Mouse (Mus musculus) forebrain, embryonic 13.5 days (tissue): ENCODE data around the gene Cmss1. TPM values are rescaled to one million over a fixed set of nuclear protein-coding genes. Genes with fewer than 3 reads are reported as not detected.

Source experiments
- ATAC-seq: fragments of 200-750 bp; cut with Nextera tagmentation; 2 replicates; pipeline ENCODE4 v1.8.0; 2017
- H3K27ac ChIP-seq: fragments of 300-500 bp; sonication (generic); 2 replicates; pipeline ENCODE4 v1.5.1; 2015; ENCODE audit warnings: inconsistent platforms, mild to moderate bottlenecking, moderate library complexity
- H3K27me3 ChIP-seq: fragments of 300-500 bp; sonication (generic); 2 replicates; pipeline ENCODE4 v1.6.1; 2015; ENCODE audit warnings: mild to moderate bottlenecking, inconsistent platforms
- H3K36me3 ChIP-seq: fragments of 300-500 bp; sonication (generic); 2 replicates; pipeline ENCODE4 v1.6.1; 2015; ENCODE audit warnings: mild to moderate bottlenecking, inconsistent platforms; ENCODE audit not compliant: poor library complexity, severe bottlenecking
- H3K4me1 ChIP-seq: fragments of 300-500 bp; sonication (generic); 2 replicates; pipeline ENCODE4 v1.6.1; 2015; ENCODE audit warnings: inconsistent platforms
- H3K4me2 ChIP-seq: fragments of 300-500 bp; sonication (generic); 2 replicates; pipeline ENCODE4 v1.6.1; 2015; ENCODE audit warnings: inconsistent platforms, mild to moderate bottlenecking, moderate library complexity
- H3K4me3 ChIP-seq: fragments of 300-500 bp; sonication (generic); 2 replicates; pipeline ENCODE4 v1.5.1; 2015; ENCODE audit warnings: mild to moderate bottlenecking, inconsistent platforms
- H3K9ac ChIP-seq: fragments of 300-500 bp; sonication (generic); 2 replicates; pipeline ENCODE4 v1.6.1; 2015; ENCODE audit warnings: mild to moderate bottlenecking, inconsistent platforms
- H3K9me3 ChIP-seq: fragments of 300-500 bp; sonication (generic); replicated peaks from 2 replicates; pipeline ENCODE4 v1.6.1; 2016; ENCODE audit warnings: inconsistent platforms
- WGBS: fragments of 180-500 bp; shearing (Covaris S2); methylation state at CpG from one replicate; pipeline ENCODE4 v1.1.7; 2015; 5-methylcytosine and 5-hydroxymethylcytosine counted together
- polyA plus RNA-seq: library from polyadenylated mRNA; unstranded; fragments of >200 nt; fragmentation: Nextera tagmentation; extraction: Ambion mirVana; gene quantifications from 2 replicates; pipeline ENCODE4 v1.2.1, GENCODE M21; 2015

Cmss1 gene
- polyA plus RNA-seq, 1 experiment from 2014 or later: 45.2 TPM

- no peak overlapping the region for H3K4me2 ChIP-seq
- H3K9me3 ChIP-seq: no peaks in the 10 kb centered on the region
- H3K36me3 ChIP-seq: no peaks in the 10 kb centered on the region
- H3K27me3 ChIP-seq: no peaks in the 10 kb centered on the region
- no peaks in the 10 kb centered on the region for H3K4me1 ChIP-seq
- 90% methylated on average over 6 of the region's 6 CpGs for WGBS
- ATAC-seq: no peak
- H3K27ac ChIP-seq: no peak overlapping the region
- no peak overlapping the region for H3K4me3 ChIP-seq
- H3K9ac ChIP-seq: no peak overlapping the region
These were observed 100.5 kb downstream of the Cmss1 start for GRCm38 (mm10) chr16:57506133-57506532.

- WGBS: 96% methylated on average over 4 of the region's 4 CpGs
- H3K36me3 ChIP-seq: no peaks in the 10 kb centered on the region
- ATAC-seq: no peak
- H3K9me3 ChIP-seq: no peaks in the 10 kb centered on the region
- H3K9ac ChIP-seq: no peak overlapping the region
- no peak overlapping the region for H3K4me3 ChIP-seq
- H3K4me1 ChIP-seq: no peaks in the 10 kb centered on the region
- no peaks in the 10 kb centered on the region for H3K27me3 ChIP-seq
- no peak overlapping the region for H3K4me2 ChIP-seq
- H3K27ac ChIP-seq: no peak overlapping the region
These were observed 101.9 kb downstream of the Cmss1 start for GRCm38 (mm10) chr16:57504728-57505127.

- H3K9me3 ChIP-seq: no peaks in the 10 kb centered on the region
- H3K4me1 ChIP-seq: no peaks in the 10 kb centered on the region
- WGBS: 66% methylated on average over 5 of the region's 5 CpGs
- H3K9ac ChIP-seq: no peak overlapping the region
- ATAC-seq: no peak
- H3K27me3 ChIP-seq: peaks cover 4% of the 10 kb centered on the region; the same call in 1 of the 2 replicates
- no peak overlapping the region for H3K4me2 ChIP-seq
- H3K36me3 ChIP-seq: no peaks in the 10 kb centered on the region
- no peak overlapping the region for H3K4me3 ChIP-seq
- H3K27ac ChIP-seq: no peak overlapping the region
These were observed 103.9 kb downstream of the Cmss1 start for GRCm38 (mm10) chr16:57502761-57503160.

- Histone ChIP-seq H3K27me3 (peaks cover 4% of the 10 kb centered on the region; the same call in 1 of the 2 replicates), H3K4me2 (no peak overlapping the region), H3K36me3 (no peaks in the 10 kb centered on the region), H3K9ac (no peak overlapping the region), H3K9me3 (no peaks in the 10 kb centered on the region), H3K4me3 (no peak overlapping the region), H3K4me1 (peaks cover under 1% of the 10 kb centered on the region; the same call in 1 of the 2 replicates), H3K27ac (no peak overlapping the region)
- no peak for ATAC-seq
- WGBS: 22% methylated on average over 2 of the region's 2 CpGs
These were observed 104.4 kb downstream of the Cmss1 start for GRCm38 (mm10) chr16:57502230-57502629.

- Histone ChIP-seq H3K4me3 (no peak overlapping the region), H3K36me3 (no peaks in the 10 kb centered on the region), H3K9ac (no peak overlapping the region), H3K27me3 (peaks cover 4% of the 10 kb centered on the region; the same call in 1 of the 2 replicates), H3K4me1 (peaks cover 14% of the 10 kb centered on the region), H3K4me2 (no peak overlapping the region), H3K9me3 (no peaks in the 10 kb centered on the region), H3K27ac (no peak overlapping the region)
- WGBS: 70% methylated on average over 3 of the region's 3 CpGs
- no peak for ATAC-seq
These were observed 105.8 kb downstream of the Cmss1 start for GRCm38 (mm10) chr16:57500851-57501250.

- Histone ChIP-seq H3K27me3 (peaks cover 4% of the 10 kb centered on the region; the same call in 1 of the 2 replicates), H3K27ac (no peak overlapping the region; the same call in 1 of the 2 replicates), H3K4me3 (no peak overlapping the region), H3K9me3 (no peaks in the 10 kb centered on the region), H3K36me3 (no peaks in the 10 kb centered on the region), H3K4me1 (peaks cover 16% of the 10 kb centered on the region), H3K9ac (no peak overlapping the region), H3K4me2 (no peak overlapping the region)
- peak; percentile 95 for ATAC-seq
- WGBS: 19% methylated on average over 10 of the region's 10 CpGs
These were observed 110.1 kb downstream of the Cmss1 start for GRCm38 (mm10) chr16:57496437-57497173.

- no peaks in the 10 kb centered on the region for H3K36me3 ChIP-seq
- no peak overlapping the region; the same call in 1 of the 2 replicates for H3K27ac ChIP-seq
- no peaks in the 10 kb centered on the region for H3K9me3 ChIP-seq
- WGBS: 74% methylated on average over 10 of the region's 10 CpGs
- H3K4me3 ChIP-seq: no peak overlapping the region
- no peak overlapping the region for H3K4me2 ChIP-seq
- H3K27me3 ChIP-seq: peaks cover 4% of the 10 kb centered on the region; the same call in 1 of the 2 replicates
- peaks cover 16% of the 10 kb centered on the region for H3K4me1 ChIP-seq
- no peak for ATAC-seq
- H3K9ac ChIP-seq: no peak overlapping the region
These were observed 111.0 kb downstream of the Cmss1 start for GRCm38 (mm10) chr16:57495476-57496203.

GRCm38 (mm10) chr16:57491853-57492252 lies 114.8 kb downstream of the Cmss1 start:
- Histone ChIP-seq H3K4me2 (no peak overlapping the region), H3K4me1 (peaks cover 12% of the 10 kb centered on the region), H3K9ac (no peak overlapping the region), H3K36me3 (no peaks in the 10 kb centered on the region), H3K4me3 (no peak overlapping the region), H3K27me3 (no peaks in the 10 kb centered on the region), H3K27ac (no peak overlapping the region), H3K9me3 (no peaks in the 10 kb centered on the region)
- no peak for ATAC-seq
- WGBS: 91% methylated on average over 4 of the region's 4 CpGs

- Histone ChIP-seq H3K4me2 (no peak overlapping the region), H3K27me3 (no peaks in the 10 kb centered on the region), H3K4me1 (0 out of 2 replicates have a peak, but pooled peaks cover under 1% of the 10 kb centered on the region), H3K9ac (no peak overlapping the region), H3K36me3 (no peaks in the 10 kb centered on the region), H3K27ac (no peak overlapping the region), H3K4me3 (no peak overlapping the region), H3K9me3 (no peaks in the 10 kb centered on the region)
- 89% methylated on average over 8 of the region's 8 CpGs for WGBS
- ATAC-seq: no peak
These were observed 116.0 kb downstream of the Cmss1 start for GRCm38 (mm10) chr16:57490691-57491090.

GRCm38 (mm10) chr16:57488661-57489060 lies 118.0 kb downstream of the Cmss1 start:
- Histone ChIP-seq H3K4me2 (no peak overlapping the region), H3K9me3 (no peaks in the 10 kb centered on the region), H3K27me3 (no peaks in the 10 kb centered on the region), H3K36me3 (no peaks in the 10 kb centered on the region), H3K4me3 (no peak overlapping the region), H3K9ac (no peak overlapping the region), H3K27ac (no peak overlapping the region), H3K4me1 (no peaks in the 10 kb centered on the region)
- ATAC-seq: no peak

GRCm38 (mm10) chr16:57486266-57486665 lies 120.4 kb downstream of the Cmss1 start:
- Histone ChIP-seq H3K27me3 (no peaks in the 10 kb centered on the region), H3K9me3 (no peaks in the 10 kb centered on the region), H3K9ac (no peak overlapping the region), H3K27ac (no peak overlapping the region), H3K4me2 (no peak overlapping the region), H3K4me3 (no peak overlapping the region), H3K4me1 (no peaks in the 10 kb centered on the region), H3K36me3 (no peaks in the 10 kb centered on the region)
- WGBS: 89% methylated on average over 5 of the region's 5 CpGs
- ATAC-seq: no peak

- no peak for ATAC-seq
- Histone ChIP-seq H3K4me3 (no peak overlapping the region), H3K9me3 (no peaks in the 10 kb centered on the region), H3K4me1 (no peaks in the 10 kb centered on the region), H3K27me3 (no peaks in the 10 kb centered on the region), H3K36me3 (no peaks in the 10 kb centered on the region), H3K27ac (no peak overlapping the region), H3K9ac (no peak overlapping the region), H3K4me2 (no peak overlapping the region)
- WGBS: 70% methylated on average over 9 of the region's 9 CpGs
These were observed 121.4 kb downstream of the Cmss1 start for GRCm38 (mm10) chr16:57485265-57485664.
